Mouse (Mus musculus) urinary bladder, postnatal 4 days (tissue): Measurements from ENCODE around the gene Gm10681.
"Not testable (repeated sequence)": the region's sequence is repeated elsewhere in the genome, so short reads cannot be mapped to it uniquely, and the experiment has no call there.

Experiments used
- DNase-seq, 2 experiments: peaks; one replicate each; pipeline ENCODE4 v3.0.0; 2021 to 2022; ENCODE audit warnings: low spot score in 2 of 2

Gene Gm10681

DNA sequence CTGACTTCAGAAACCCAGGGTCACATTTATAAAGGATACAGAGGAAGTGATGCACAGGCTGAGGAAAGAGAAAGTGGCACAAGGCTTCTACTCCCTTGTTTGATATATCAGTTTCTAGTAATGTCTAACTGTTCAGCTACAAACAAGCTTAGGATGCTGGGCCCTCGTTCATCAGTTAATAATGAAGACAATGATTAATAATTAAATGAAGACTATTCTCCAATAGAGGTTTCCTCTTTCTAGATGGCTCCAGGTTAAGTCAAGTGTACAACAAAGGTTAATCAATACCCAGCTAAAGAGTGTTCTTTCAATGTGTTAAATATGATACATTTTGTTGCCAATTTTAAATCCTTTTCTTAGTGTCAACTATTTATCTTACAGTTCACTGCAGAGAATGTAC, 78.2 kb downstream of the Gm10681 start, which contains the start of gene Hsd3b4:
Hsd3b4 (minus strand) TSS at position 101 of the 400 bp plus-strand sequence.
- not testable (repeated sequence) for DNase-seq

DNA sequence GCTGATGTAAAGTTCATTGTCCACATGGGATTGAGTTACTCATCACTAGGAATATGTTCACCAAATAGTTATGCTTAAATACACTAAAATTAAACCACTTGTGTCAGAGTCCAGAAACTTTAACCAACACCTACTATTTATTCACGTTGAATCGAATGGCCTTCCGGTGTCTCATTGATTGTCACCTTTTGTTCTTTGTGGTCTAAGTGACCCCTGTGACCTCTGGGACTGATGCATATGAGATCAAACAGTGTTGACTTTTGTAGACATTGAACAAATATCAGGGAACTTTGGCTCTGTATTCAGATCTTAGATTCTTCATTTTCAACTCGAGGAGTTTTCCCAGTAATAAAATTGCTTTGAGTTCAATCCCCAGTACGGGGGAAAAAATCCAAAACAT, 81.4 kb downstream of the Gm10681 start:
- DNase-seq: not testable (repeated sequence)
